Mouse (Mus musculus): ENCODE data around the gene Rab42. TPM values are rescaled to one million over a fixed set of nuclear protein-coding genes. Genes with fewer than 3 reads are reported as not detected.
A peak's percentile ranks its signal among the peaks of the same experiment; 100 is the strongest.
"Not testable (repeated sequence)": the region's sequence is repeated elsewhere in the genome, so short reads cannot be mapped to it uniquely, and the experiment has no call there.

The Rab42 gene
- total RNA-seq, 2 experiments from 2014 or later = 0.31 TPM; not detected in 1

DNA sequence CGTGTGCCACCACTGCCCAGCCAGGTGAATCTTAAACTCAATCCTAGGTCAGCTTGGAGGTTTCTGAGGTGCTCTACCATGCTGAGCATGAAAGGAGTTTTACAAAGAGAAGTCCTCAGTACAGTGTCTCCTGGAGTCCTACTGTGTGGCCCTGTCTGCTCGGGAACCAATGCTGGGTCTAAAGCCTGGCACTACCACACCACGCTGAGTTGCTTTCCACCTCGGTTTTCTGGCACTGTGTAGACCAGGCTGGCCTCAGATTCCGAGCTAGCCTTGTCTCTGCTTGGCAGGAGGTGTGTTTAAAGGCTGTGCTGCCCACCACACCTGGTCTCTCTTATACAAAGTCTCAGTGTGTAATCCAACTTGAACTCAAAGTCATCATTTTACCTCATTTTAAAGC lies 9.4 kb upstream of the Rab42 start:
- no peak for DNase-seq (ENCODE audit: low spot score)

DNA sequence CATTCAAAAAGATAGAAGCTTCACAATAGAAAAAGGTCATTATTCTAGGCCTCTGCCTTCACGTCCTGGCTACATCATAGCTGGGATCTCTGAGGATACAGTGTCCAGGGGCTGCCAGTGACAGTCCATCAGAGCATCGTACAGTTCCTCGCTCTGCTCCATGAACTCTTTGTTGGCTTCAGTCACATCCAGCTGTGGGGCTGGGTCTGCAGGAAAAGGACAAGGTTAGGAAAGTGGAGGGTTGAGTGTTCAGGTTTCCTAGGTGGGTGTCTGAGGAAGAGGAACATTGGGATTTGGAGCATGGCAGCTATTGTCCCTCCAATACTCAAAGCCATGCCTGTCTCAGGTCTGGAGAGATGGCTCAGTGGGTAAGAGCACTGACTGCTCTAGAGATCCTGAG lies 8.6 kb upstream of the Rab42 start:
- DNase-seq (ENCODE audit: low spot score) = no peak

- no peak for DNase-seq (ENCODE audit: low spot score)
Measured at GRCm38 (mm10) chr4:132311209-132311608, 8.0 kb upstream of the Rab42 start.

DNA sequence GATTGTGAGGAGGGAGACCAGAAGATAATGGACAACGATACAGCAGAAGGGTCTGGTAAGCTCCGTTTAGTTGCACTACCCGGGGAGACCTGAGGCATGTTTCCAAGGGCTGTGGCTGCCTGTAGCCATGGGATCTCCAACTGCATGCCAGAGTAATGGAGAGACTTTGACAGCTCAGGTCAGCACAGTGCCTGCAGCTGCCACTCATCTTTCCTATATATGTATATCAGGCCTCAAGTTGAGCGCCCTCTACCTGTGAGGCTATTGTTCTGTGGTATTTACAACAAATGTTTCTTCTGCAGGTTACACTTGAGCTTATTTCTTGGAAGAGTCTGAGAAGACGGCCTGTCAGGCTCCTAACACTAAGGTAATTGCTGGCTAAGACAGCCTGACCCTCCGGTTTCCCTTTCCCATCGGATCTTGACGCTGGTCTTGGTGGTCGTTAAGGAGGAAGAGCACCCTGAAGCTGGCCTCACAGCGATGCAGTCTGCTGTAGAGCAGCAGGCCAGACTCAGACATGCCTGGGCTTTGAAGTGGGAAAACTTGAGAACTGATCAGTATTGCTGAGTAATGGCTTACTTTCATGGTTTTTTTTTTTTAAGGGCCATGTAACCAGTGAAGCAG lies 6.8 kb upstream of the Rab42 start:
- DNase-seq (ENCODE audit: low spot score) = peak; percentile 62

GRCm38 (mm10) chr4:132309140-132309848 lies 6.1 kb upstream of the Rab42 start:
- DNase-seq (ENCODE audit: low spot score) = no peak

DNA sequence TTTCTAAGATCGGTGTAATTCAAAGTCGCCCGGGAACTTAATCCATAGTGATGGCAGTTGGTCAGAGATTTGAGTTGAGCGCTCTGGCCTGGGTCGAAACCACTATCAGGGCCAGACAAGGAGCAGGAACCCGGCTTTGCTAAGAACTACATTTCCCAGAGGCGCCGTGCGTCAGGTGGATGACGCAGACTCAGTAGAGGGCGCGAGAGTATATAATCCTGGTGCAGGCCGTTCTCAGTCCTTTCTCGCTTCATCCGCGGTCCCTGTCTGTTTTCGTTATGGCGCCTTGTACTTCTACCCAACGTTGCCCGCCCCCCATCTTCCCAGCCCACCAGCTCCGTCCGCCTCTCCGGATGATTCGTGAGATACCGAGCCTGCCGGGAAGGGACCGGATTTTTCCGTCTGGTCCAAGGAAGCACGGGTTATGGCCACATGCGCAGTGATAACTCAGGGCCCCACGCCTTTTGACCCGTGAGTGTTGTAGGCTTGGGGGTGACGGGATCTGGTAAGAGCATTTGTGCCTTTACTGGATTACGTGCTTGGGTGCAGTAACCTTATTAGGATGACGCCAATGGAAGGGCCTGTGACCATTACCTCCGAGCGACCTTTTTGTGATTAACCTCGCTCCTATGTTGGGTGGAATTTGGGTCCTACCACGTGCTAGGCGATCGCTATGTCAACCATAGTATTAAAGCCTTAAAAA lies 5.4 kb upstream of the Rab42 start:
- peak; percentile 93 for DNase-seq (ENCODE audit: low spot score)

DNA sequence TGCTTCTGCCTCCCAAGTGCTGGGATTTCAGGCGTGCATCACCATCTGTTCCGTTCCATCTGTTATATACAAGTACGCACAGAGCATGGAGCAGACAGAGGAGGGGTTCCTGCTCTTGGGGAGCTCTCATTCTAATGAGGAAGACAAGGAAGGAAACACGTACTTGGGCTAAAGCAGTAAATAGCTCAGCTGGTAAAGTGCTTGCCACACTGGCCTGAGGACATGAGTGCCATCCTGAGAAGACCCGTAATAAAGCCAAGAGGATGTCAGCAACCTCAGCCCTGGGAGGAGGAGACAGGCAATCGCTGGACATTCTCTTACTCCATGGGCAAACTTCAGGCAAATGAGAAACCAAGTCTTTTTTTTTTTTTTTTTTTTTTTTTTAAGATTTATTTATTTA lies 2.8 kb upstream of the Rab42 start:
- DNase-seq (ENCODE audit: low spot score) = no peak

DNA sequence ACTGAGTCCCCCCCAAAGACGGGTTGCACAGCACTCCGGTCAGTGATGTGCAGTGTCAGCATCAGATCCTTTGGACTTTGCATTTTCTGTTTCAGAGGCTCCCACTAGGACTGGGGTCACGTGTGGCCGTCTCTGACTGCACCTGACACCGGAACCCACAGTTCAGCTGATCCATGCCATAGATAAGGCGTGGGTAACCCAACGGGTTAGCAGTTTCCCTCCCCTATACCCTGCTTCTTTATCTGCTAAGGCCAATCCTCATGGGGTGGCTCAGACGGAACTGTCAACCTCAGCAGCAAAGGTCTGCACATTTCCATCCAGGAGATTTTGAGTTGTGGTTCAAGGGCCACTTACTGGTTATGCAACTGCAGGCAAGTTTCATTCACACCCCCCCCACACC lies 2.1 kb upstream of the Rab42 start:
- no peak for DNase-seq (ENCODE audit: low spot score)

- not testable (repeated sequence) for DNase-seq (ENCODE audit: low spot score)
Measured at GRCm38 (mm10) chr4:132303484-132303883, 299 bp upstream of the Rab42 start.

DNA sequence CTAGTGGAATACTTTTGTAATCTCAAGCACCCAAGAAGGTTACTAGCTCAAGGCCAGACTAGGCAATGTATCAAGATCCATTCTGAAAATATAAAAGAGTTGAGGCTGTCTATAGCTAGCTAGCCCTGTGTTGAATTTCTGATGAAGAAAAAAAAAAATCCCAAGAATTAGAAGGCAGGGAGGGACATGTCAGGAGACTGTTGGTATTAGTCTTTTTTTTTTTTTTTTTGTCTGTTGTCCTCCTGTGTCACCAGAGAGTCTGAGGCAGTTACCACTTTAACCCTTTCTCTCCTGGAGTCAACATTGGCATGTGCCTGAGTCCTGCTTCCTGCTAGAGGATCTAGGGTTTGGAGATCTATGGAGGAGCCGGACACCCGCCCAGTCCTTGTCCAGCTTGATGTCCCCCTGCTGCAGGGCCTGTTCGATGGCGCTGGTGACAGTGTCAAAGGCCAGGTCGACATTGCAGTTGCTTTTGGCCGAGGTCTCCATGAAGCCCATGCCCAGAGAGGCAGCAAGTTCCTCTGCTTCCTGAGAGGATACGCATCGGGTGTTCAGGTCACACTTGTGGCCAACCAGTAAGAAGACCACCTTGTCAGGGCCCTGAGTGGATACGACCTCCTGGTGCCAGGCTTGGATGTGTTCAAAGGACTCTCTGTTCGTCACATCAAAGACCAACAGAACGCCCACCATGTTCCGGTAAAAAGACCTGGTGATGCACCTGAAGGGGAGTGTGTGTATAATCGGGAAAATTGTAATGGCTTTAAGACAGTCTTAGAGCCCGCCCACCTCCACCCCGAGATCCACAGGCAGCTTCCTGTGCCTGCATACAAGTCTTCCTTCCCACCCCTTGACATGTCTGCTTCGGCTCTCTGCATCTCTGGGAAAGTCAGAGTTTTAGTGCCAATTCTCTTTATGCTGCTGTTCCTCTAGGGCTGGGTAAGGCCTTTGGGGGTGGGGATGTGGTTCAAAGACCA lies 933 bp downstream of the Rab42 start:
- no peak for DNase-seq (ENCODE audit: low spot score)

- DNase-seq (ENCODE audit: low spot score) = peak; percentile 26
Measured at GRCm38 (mm10) chr4:132301486-132301885, 1.7 kb downstream of the Rab42 start.

- no peak for DNase-seq (ENCODE audit: low spot score)
Measured at GRCm38 (mm10) chr4:132299849-132300248, 3.3 kb downstream of the Rab42 start.

- DNase-seq (ENCODE audit: low spot score) = no peak
Measured at GRCm38 (mm10) chr4:132295696-132296390, 7.3 kb downstream of the Rab42 start.

GRCm38 (mm10) chr4:132293682-132294240 lies 9.4 kb downstream of the Rab42 start:
- DNase-seq (ENCODE audit: low spot score) = no peak

GRCm38 (mm10) chr4:132292988-132293387 lies 10.2 kb downstream of the Rab42 start:
- no peak for DNase-seq (ENCODE audit: low spot score)

GRCm38 (mm10) chr4:132291624-132292335 lies 11.4 kb downstream of the Rab42 start:
- DNase-seq (ENCODE audit: low spot score) = no peak

DNA sequence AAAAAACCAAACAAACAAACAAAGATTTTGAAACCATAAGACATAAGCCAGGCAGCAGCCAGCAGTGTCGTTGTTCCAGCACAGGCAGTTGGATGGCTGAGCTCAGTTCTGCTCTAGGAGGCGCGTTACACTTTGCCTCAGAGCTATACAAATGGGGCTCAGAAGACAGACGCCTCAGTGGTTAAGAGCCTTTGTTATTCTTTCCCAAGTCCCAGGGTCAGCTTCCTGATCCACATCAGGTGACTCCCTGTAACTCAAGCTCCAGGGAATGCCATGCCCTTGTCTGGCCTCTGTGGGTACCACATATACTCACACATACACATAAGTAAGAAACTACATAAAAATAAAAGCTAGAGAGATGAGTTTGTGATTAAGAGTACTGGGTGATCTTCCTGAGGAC lies 12.1 kb downstream of the Rab42 start:
- no peak for DNase-seq (ENCODE audit: low spot score)

- not testable (repeated sequence) for DNase-seq (ENCODE audit: low spot score)
Measured at GRCm38 (mm10) chr4:132288840-132289239, 14.3 kb downstream of the Rab42 start.

- DNase-seq (ENCODE audit: low spot score) = no peak
Measured at GRCm38 (mm10) chr4:132275949-132276348, 27.2 kb downstream of the Rab42 start.

Data from gastrocnemius, adult 18-20 months (tissue).